Mouse (Mus musculus) hindlimb bud, embryonic 11.5 days (tissue): ENCODE results near the gene Tnpo1.
A peak's percentile ranks its signal among the peaks of the same experiment; 100 is the strongest.
"Not testable (repeated sequence)": the region's sequence is repeated elsewhere in the genome, so short reads cannot be mapped to it uniquely, and the experiment has no call there.

Experiments used
- DNase-seq: peaks from one replicate; pipeline ENCODE4 v3.0.0-alpha.2; 2012; ENCODE audit warnings: low read depth, low spot score; ENCODE audit errors: extremely low spot score

Gene Tnpo1

DNA sequence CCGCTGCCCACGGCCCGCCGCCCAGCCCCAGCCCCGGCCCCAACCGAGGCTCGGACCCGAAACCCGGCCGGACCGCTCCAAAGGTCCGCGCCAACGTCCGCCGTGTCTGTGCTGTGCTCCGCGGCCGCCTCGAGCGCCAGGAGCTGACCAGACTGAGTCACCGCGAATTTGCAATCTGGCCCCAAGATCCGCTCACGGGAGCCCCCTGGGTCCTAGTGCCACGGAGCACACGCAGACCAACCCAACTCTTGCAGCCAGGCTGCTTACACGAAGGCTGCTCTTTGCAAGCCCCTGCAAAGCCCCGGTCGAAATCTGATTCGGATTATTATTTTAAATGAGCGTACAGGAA, 35.3 kb downstream of the Tnpo1 start:
- DNase-seq = peak; percentile 52

DNA sequence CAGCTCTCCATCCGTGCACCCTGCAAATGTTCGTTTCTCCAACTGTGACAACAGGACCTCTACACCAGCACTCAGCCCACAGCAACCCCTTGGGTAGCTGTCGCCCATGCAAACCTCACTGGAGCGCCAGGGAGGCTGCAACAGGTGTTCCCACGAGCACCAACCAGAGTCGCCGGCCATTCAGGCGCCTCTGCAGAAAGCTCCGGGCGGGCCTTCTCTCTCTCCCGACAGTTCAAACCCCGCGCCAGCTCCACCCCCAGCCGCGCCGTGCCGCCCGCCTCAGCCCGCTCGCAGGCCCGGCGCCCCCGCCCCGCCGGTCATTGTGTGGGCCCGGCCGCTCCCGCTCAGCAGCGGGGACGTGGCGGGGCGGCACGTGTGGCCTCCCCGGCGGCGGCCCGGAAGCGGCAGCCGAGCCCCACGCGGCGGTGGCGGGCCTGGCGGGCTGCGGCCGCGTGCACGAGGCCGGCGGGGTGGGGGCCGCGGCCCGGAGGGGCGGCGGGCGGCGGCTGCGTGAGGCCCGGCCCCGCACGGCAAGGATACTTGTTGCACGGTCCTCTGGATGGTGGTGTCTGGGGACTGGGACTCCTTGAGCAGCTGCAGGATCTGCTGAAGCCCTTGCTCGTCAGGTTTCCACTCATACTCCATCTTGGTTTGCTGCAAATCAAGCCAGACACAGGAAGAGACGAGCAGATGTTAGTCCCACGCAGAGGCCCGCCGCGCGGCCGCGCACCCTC, 35.9 kb downstream of the Tnpo1 start:
- no peak for DNase-seq

DNA sequence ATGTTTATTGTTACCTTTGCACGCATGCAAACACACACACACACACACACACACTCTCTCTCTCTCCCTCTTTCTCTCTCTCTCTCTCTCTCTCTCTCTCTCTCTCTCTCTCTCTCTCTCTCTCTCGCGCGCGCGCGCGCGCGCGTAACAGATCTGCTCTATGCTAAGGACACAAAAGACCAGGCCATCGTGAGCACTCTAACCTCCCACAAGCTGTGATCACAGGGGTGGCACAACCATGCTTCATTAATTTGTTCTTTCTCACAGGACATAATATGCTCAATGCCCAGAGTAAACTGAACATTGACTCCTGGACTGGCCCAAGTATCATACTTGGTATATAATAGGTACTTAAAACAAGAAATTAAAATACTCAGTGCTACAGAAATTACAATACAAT, 37.0 kb downstream of the Tnpo1 start:
- DNase-seq = no peak

GRCm38 (mm10) chr13:98883774-98884173, 42.4 kb downstream of the Tnpo1 start:
- DNase-seq = no peak

- DNase-seq = no peak
These were observed 44.2 kb downstream of the Tnpo1 start for GRCm38 (mm10) chr13:98881991-98882390.

GRCm38 (mm10) chr13:98880336-98880735, 45.8 kb downstream of the Tnpo1 start:
- no peak for DNase-seq

GRCm38 (mm10) chr13:98879422-98879821, 46.8 kb downstream of the Tnpo1 start:
- no peak for DNase-seq

DNA sequence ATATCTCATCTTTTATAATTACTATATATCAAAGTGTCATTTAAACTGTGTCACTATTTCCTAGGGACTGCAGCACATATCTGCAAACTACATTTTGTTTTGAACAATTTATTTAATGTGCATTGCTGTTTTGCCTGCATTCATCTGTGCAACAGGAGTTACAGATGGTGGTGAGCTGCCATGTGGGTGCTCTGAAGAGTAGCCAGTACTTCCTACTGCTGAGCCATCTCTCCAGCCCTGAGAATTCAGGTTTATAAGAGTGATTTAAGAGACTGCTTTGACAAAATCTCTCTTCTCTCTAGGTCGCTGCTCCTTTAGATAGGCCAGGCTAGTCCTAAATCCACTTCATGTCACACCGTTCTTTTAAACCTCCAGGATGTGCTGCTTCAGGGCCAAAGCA, 49.0 kb downstream of the Tnpo1 start:
- no peak for DNase-seq

DNA sequence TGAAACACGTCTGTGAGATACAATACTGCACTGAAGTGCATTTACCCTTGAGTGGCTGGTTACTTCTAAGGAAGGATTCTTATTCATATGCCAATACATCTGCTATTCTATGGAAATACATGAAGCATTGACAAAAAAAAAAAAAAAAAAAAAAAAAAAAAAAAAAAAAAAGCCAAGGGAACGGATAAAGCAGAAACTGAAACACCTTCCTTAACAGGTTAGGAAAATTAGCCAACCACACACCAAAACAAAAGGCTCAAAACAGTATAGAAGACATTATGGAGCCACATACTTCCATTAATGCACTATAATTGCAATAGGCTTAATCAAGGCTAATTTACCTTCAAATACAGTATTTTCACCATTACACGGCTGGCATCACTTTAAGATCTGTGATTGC, 51.5 kb downstream of the Tnpo1 start:
- DNase-seq = no peak

DNA sequence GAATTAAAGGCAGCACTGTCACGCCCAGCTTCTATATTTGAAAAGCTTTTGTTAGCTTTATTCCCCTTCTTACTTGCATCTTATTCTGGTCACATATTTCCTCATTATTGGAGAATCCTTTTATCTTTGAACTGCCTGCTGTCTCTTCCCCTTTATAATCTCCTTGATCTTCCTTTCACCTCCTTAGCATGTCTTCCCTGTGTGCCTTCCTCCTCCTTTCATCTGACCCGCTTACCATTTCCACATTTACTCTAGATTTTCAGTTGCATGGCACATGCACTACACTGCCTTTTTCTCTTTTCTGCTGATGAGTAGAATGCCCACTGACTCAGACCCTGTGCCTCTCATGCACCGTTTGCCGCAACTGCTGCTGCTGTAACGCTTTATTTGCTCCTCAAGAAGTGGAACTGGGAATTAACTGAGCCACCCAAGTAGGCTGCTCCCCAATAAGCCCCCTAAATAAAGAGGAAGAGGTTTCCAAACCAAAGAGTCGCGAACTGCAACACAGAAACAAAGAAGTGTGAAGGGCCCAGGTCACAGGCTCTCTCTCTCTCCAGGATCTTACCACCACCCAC, 53.8 kb downstream of the Tnpo1 start:
- DNase-seq = no peak

DNA sequence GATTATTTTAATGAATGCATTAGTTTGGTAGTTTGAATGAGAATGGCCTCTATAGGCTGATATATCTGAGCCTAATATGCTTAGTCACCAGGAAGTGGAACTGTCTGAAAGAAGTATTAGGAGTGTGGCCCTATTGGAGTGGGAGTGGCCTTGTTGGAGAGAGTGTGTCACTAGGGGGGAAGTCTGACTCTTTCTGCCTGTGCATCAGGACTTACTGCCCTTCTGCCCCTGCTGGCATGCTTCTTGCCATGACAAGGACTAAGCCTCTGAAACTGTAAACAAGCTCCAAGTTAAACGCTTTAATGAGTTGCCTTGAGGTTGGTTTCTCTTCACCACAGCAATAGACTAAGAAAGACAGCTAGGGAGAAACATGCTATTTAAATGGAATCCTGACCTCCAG, 54.9 kb downstream of the Tnpo1 start:
- DNase-seq = no peak

DNA sequence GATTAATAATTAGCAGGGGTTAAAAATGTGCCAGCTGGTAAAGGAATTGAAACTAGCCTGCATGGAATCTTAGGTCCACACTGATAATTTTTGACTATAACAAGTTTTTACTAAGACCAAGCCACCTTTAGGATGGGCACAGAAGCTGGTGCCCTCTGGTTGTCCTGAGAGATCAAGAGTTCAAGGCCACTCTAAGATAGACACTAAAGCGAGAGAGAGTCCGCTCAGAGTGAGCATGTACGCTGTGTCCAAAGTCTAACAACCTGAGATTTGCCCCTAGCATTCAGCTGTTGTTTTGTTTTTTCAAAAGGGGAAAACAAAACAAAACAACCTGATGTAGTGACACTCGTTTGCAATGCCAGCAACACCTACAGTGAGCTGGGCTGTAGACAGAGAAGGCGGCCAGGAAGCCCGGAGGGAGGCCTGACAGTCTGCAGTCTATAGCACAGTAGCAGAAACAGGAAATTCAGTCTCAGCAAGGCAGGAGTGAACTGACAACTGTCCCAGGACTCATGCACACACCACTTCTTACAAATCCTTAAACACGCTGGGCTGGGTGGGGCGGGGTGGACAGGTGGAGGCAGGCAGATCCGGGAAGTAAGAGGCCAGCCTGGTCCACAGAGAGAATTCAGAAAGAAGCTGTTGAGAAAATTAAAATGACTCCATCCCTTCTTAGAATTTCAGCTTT, 57.8 kb downstream of the Tnpo1 start:
- no peak for DNase-seq

- peak; percentile 12 for DNase-seq
These were observed 58.4 kb downstream of the Tnpo1 start for GRCm38 (mm10) chr13:98867810-98868209.

DNA sequence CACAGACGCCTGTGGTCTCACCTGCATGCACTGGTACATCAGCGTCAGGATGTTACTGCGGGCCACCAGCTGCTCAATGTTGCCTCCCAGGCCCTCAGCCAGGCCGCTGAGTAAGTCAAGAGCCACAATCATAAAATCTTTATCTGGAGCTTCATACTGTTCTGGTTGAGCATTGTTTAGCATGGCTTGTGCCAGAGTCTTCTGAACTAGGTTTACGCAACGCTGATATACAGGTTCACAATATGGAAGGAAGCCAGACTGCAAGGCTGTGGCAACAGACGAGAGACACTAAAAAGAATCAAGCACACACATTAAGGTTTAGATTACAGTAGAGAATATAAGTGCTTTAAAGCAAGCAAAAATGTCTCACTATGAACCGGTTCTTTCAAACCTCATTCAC, 70.9 kb downstream of the Tnpo1 start:
- no peak for DNase-seq

DNA sequence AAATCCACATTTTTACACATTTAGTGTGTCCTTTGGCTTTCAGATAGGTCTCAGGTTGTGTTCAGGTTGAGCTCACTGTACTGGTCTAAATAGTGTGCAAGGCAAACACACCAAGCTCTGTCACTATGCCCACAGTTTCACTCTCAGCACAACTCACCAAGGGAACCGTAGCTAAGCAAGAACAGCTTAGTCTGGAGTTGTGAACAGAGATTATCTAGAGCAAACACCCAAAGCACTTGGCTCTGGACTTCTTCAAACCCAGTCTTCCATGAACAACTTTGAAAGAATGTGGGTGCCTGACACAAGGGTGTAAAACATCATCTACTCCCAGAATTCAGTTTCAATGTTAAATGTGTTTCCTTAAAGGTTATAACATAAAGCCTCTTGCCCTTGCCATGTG, 80.4 kb downstream of the Tnpo1 start:
- DNase-seq = no peak

DNA sequence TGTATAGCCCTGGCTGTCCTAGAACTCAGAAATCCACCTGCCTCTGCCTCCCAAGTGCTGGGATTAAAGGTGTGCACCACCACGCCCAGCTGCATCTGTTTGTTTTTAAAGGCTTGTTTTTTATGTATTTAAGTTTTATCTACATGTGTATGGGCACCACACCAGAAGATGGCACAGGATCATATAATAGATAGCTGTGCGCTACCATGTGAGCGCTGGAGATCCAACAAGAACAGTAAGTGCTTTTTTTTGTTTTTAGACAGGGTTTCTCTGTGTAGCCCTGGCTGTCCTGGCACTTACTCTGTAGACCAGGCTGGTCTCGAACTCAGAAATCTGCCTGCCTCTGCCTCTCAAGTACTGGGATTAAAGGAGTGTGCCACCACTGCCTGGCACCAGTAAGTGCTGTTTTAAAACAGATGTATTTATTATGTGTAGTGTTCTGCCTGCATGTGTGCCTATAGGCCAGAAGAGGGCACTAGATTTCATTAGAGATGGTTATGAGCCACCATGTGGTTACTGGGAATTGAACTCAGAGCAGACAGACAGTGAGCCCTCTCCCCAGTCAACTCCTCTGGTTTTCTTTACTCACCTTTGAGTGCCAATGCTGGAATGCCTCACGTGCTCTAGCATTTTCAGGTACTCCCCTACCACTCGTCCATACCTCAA, 89.6 kb downstream of the Tnpo1 start:
- no peak for DNase-seq

DNA sequence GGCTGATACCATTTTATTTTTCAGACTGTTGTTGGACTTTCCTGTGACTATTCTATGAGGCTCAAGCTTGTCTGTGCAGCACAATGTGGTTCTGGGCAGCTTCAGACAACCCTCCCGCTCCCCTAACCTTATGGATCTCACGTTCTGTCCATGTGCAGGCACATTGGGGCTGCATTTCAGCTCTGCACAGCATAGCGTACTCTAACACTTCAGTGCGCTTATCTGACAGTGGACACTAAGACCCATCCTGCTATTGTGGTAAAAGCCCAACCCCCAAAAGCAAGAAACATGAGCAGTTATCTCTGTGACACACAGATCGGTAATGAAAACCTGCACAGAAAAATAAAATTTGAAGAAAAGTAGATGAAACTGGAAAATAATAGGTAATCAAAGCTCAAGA, 90.4 kb downstream of the Tnpo1 start:
- DNase-seq = no peak

DNA sequence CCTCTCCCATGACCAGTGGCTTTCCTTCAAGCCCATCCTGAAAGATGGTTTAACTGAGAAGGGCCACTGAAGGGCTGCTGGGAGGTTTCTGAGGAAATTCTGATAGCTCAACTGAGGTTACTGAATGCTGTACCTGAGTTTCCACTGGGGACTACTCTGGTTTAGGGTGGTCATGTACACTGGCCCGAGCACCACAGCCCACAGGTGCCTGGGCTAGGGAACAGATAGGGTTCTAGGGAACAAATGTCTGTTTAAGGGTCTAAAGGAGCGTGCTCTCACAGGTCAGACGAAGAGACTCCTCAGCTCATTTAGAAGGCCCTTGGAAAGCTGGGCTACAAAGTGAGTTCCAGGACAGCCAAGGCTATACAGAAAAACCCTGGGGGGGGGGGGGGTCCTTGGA, 91.5 kb downstream of the Tnpo1 start:
- no peak for DNase-seq

- no peak for DNase-seq
These were observed 92.0 kb downstream of the Tnpo1 start for GRCm38 (mm10) chr13:98834199-98834598.

DNA sequence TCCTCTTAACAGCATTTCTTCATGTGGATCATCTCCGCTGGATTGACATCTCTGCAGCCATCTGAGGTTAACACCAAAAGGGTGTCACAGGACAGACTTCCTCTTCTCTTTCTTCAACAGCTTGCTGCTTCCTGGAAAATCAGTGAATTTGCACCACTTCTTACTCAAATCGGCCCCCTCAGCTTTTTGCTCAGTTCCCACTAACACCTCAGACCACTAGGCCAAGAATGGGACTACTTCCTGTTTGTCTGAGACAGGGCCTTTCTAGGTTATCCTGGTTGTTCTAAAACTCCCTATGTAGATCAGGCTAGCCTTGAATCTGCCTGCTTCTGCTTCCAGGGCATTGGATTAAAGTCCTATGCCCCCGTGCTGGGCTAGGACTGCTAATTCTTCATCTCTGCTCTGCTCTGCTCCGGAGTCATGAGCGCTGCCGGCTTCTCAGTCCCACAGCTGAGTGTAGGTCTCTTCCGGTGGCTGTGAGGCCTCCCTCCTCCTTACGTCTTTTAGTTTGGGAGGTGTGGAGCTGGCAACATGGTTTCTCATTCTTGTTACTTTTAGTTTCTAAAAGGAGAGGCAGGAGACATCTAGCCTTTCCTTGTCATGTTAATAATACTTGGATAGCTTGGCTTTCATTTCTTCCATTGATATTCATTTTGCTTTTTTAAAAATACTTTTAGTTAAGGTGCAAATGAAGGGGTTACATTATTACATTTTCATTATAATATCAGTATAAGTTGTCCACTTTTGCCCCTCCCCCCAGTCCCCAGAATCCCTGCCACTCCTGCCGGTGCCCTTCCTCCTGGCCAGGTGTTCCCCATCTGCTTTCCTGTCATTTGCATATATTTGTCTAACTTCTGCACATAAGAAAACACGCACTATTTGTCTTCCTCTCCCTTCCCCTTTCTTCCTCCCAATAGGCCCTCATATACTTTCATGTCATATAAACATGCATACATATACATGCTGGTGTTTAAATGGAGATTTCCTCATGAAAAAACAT, 93.4 kb downstream of the Tnpo1 start:
- no peak for DNase-seq

- DNase-seq = not testable (repeated sequence)
These were observed 97.2 kb downstream of the Tnpo1 start for GRCm38 (mm10) chr13:98829026-98829425.
